Mouse (Mus musculus) lung, postnatal 0 days (tissue): ENCODE results near the gene Vav3.

Experiments
- CTCF ChIP-seq: IDR thresholded peaks from 2 replicates; pipeline ENCODE4 v1.5.1; 2016; ENCODE audit warnings: antibody characterized with exemption, mild to moderate bottlenecking
- EP300 ChIP-seq: IDR thresholded peaks from 2 replicates; pipeline ENCODE4 v1.6.1; 2016; ENCODE audit warnings: antibody characterized with exemption, mild to moderate bottlenecking, control low read depth

- TF ChIP-seq EP300 = no peak
- no peak for TF ChIP-seq CTCF
Measured at GRCm38 (mm10) chr3:109439253-109439652, 98.8 kb downstream of the Vav3 start.
